Mouse (Mus musculus) liver, embryonic 14.5 days (tissue): ENCODE measurements around the gene N4bp2l1. TPM values are rescaled to one million over a fixed set of nuclear protein-coding genes. Genes with fewer than 3 reads are reported as not detected.
"Not testable (repeated sequence)": the region's sequence is repeated elsewhere in the genome, so short reads cannot be mapped to it uniquely, and the experiment has no call there.

ENCODE experiments used
- ATAC-seq: fragments of 200-750 bp; cut with Nextera tagmentation; 2 replicates; pipeline ENCODE4 v1.8.0; 2017; ENCODE audit warnings: moderate number of reproducible peaks, mild to moderate bottlenecking, moderate library complexity; ENCODE audit not compliant: insufficient read depth
- DNase-seq, 3 experiments: peaks; one replicate each; pipeline ENCODE4 v3.0.0-alpha.2; 2012 to 2013; ENCODE audit warnings: low read depth in 3 of 3, low spot score in 3 of 3
- H3K27ac ChIP-seq: fragments of 300-500 bp; sonication (generic); 2 replicates; pipeline ENCODE4 v1.5.1; 2014; ENCODE audit warnings: moderate library complexity, mild to moderate bottlenecking, control low read depth, inconsistent platforms
- H3K27me3 ChIP-seq: fragments of 300-500 bp; sonication (generic); 2 replicates; pipeline ENCODE4 v1.6.1; 2014; ENCODE audit warnings: mild to moderate bottlenecking, low read length, moderate library complexity; ENCODE audit not compliant: control insufficient read depth, insufficient read depth
- H3K36me3 ChIP-seq: fragments of 300-500 bp; sonication (generic); replicated peaks from 2 replicates; pipeline ENCODE4 v1.6.1; 2014; ENCODE audit warnings: low read depth; ENCODE audit not compliant: control insufficient read depth, insufficient read depth
- H3K4me1 ChIP-seq, 2 experiments: fragments of 200-500 bp in 1 of 2; fragments of 300-500 bp in 1 of 2; sonication (generic) in 1 of 2; replicated peaks; 2 replicates each; pipeline ENCODE4 v1.6.1; 2012 to 2014; ENCODE audit warnings: antibody characterized with exemption in 1 of 2, inconsistent platforms in 1 of 2, low read length in 1 of 2; ENCODE audit not compliant: control insufficient read depth in 2 of 2, insufficient read depth in 2 of 2
- H3K4me2 ChIP-seq: fragments of 300-500 bp; sonication (generic); 2 replicates; pipeline ENCODE4 v1.6.1; 2014; ENCODE audit warnings: low read depth, mild to moderate bottlenecking, control low read depth, moderate library complexity
- H3K4me3 ChIP-seq, 2 experiments: fragments of 200-500 bp in 1 of 2; fragments of 300-500 bp in 1 of 2; sonication (generic) in 1 of 2; 2 replicates each; pipeline ENCODE4 v1.5.1; 2012 to 2014; ENCODE audit warnings: low read depth in 2 of 2, low read length in 2 of 2, mild to moderate bottlenecking in 2 of 2, control low read depth in 1 of 2, inconsistent platforms in 1 of 2, moderate library complexity in 1 of 2; ENCODE audit not compliant: insufficient read depth in 1 of 2
- H3K9ac ChIP-seq: fragments of 300-500 bp; sonication (generic); replicated peaks from 2 replicates; pipeline ENCODE4 v1.6.1; 2014; ENCODE audit warnings: mild to moderate bottlenecking, control low read depth, moderate library complexity
- H3K9me3 ChIP-seq: fragments of 300-500 bp; sonication (generic); 2 replicates; pipeline ENCODE4 v1.6.1; 2016; ENCODE audit warnings: low read length, mixed read lengths; ENCODE audit not compliant: control insufficient read depth
- CTCF ChIP-seq: IDR thresholded peaks from 2 replicates; pipeline ENCODE4 v1.5.1; 2016; ENCODE audit warnings: antibody characterized with exemption, low read depth, control low read depth
- EP300 ChIP-seq: IDR thresholded peaks from 2 replicates; pipeline ENCODE4 v1.6.1; 2016; ENCODE audit warnings: antibody characterized with exemption, low read depth
- WGBS: fragments of 180-500 bp; shearing (Covaris S2); extraction: QIAGEN DNeasy Blood & Tissue Kit; methylation state at CpG from one replicate; pipeline ENCODE4 v1.1.7; 2014; ENCODE audit not compliant: insufficient replicate concordance; 5-methylcytosine and 5-hydroxymethylcytosine counted together
- polyA plus RNA-seq, 2 experiments: library from polyadenylated mRNA; depleted of rRNA in 1 of 2; stranded (reverse) in 1 of 2; unstranded in 1 of 2; fragments of >200 nt; fragmentation: Nextera tagmentation in 1 of 2; extraction: Ambion mirVana in 1 of 2; gene quantifications; 2 replicates each; pipeline versions ENCODE4 v1.2.1 to v1.2.3; 2012 to 2014

N4bp2l1 gene
- 7.3 and 8.4 TPM in 2 replicates for polyA plus RNA-seq (2012; rRNA removed)
- polyA plus RNA-seq (2014; fragmentation: Nextera tagmentation; extraction: Ambion mirVana) = 8.3 and 9.4 TPM in 2 replicates

GRCm38 (mm10) chr5:150597088-150597487, at the start of gene N4bp2l1:
Gene N4bp2l1, minus strand, starts transcription at chr5:150597188.
- DNase-seq = no peak
- Histone ChIP-seq H3K27ac (no peak within 1 kb of the TSS), H3K4me1 (peaks cover 10 to 29% of the 10 kb centered on the region in 2 experiments; a peak in 3 of 4 replicates), H3K4me3 (no peak within 1 kb of the TSS), H3K9ac (no peak within 1 kb of the TSS), H3K27me3 (no peaks in the 10 kb centered on the region), H3K4me2 (no peak within 1 kb of the TSS), H3K9me3 (no peaks in the 10 kb centered on the region), H3K36me3 (no peaks in the 10 kb centered on the region; the same call in 1 of the 2 replicates)
- 84% methylated on average over 7 of the region's 7 CpGs for WGBS
- no peak for ATAC-seq
- TF ChIP-seq CTCF (no peak), EP300 (no peak)

GRCm38 (mm10) chr5:150644926-150645325, 47.9 kb upstream of the N4bp2l1 start:
- Histone ChIP-seq H3K36me3 (peaks cover 42% of the 10 kb centered on the region), H3K4me2 (peak overlapping the region; percentile 6), H3K27ac (peak overlapping the region; percentile 19), H3K9ac (no peak overlapping the region), H3K4me1 (peaks cover 15 to 17% of the 10 kb centered on the region in 2 experiments), H3K9me3 (no peaks in the 10 kb centered on the region), H3K27me3 (no peaks in the 10 kb centered on the region), H3K4me3 (no peak overlapping the region)
- ATAC-seq = peak; percentile 54
- DNase-seq = peak in 1 of 3 experiments; percentile 34
- TF ChIP-seq CTCF = no peak
- 37% methylated on average over 4 of the region's 4 CpGs for WGBS

GRCm38 (mm10) chr5:150643390-150643789, 46.4 kb upstream of the N4bp2l1 start:
- H3K4me3 ChIP-seq, DNase-seq, H3K27me3 ChIP-seq, ATAC-seq, H3K9ac ChIP-seq, H3K9me3 ChIP-seq, H3K4me2 ChIP-seq, H3K27ac ChIP-seq: not testable (repeated sequence)
- Histone ChIP-seq H3K36me3 (peaks cover 34% of the 10 kb centered on the region), H3K4me1 (peaks cover 15 to 17% of the 10 kb centered on the region in 2 experiments)
- TF ChIP-seq CTCF = peak; percentile 28
- 91% methylated on average over 4 of the region's 4 CpGs for WGBS

- no peak overlapping the region for H3K4me3 ChIP-seq
- no peaks in the 10 kb centered on the region for H3K27me3 ChIP-seq
- no peaks in the 10 kb centered on the region for H3K9me3 ChIP-seq
- WGBS = 8% methylated on average over 3 of the region's 3 CpGs
- peak; percentile 42 to 63 (median 62) for DNase-seq
- H3K4me2 ChIP-seq = peak overlapping the region; percentile 25
- ATAC-seq = peak; percentile 89
- H3K9ac ChIP-seq = no peak overlapping the region
- peaks cover 15 to 17% of the 10 kb centered on the region in 2 experiments for H3K4me1 ChIP-seq
- peak overlapping the region; percentile 77 for H3K27ac ChIP-seq
- H3K36me3 ChIP-seq = peaks cover 29% of the 10 kb centered on the region
- no peak for TF ChIP-seq CTCF
- TF ChIP-seq EP300 = peak; percentile 81
These were observed 44.5 kb upstream of the N4bp2l1 start for GRCm38 (mm10) chr5:150641440-150641839.

- no peak for DNase-seq
- no peaks in the 10 kb centered on the region for H3K27me3 ChIP-seq
These were observed 32.7 kb upstream of the N4bp2l1 start for GRCm38 (mm10) chr5:150629692-150630091.

More at GRCm38 (mm10) chr5:150629692-150630091, 32.7 kb upstream of the N4bp2l1 start:
- no peak for TF ChIP-seq EP300
- no peak for TF ChIP-seq CTCF
- no peak overlapping the region for H3K4me3 ChIP-seq
- no peaks in the 10 kb centered on the region for H3K4me1 ChIP-seq
- no peak overlapping the region for H3K4me2 ChIP-seq
- 84% methylated on average over 2 of the region's 2 CpGs for WGBS
- ATAC-seq = no peak
- no peak overlapping the region for H3K9ac ChIP-seq
- no peaks in the 10 kb centered on the region for H3K9me3 ChIP-seq
- H3K27ac ChIP-seq = no peak overlapping the region
- peaks cover under 1% of the 10 kb centered on the region for H3K36me3 ChIP-seq
